Mouse (Mus musculus): Measurements from ENCODE around the gene Msh2. TPM values are rescaled to one million over a fixed set of nuclear protein-coding genes. Genes with fewer than 3 reads are reported as not detected.

Msh2 gene
- total and polyA plus RNA-seq, 2 experiments from 2014 or later: 24.5 to 45.3 TPM

DNA sequence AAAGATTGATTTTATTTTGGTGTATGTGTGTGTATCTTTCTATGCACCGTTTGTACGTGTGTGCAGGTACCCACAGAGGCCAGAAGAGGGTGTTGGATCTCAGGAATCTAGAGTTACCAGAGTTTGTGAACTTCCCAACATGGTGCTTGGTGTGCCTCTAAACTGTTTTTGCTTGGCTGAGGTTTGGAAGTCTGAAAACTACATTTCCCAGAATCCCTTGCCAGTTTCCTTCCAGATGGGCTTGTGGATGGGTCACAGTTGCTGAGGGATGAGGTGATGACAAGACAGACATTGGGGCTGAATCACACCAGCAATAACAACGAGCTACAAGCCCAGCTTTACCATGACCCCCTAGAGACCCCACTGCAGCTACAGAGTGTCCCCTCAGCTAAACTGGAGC lies 65.0 kb downstream of the Msh2 start:
- Histone ChIP-seq H3K9me3 (ENCODE audit: low read length) (no peaks in the 10 kb centered on the region), H3K4me2 (ENCODE audit: low read depth, low read length) (no peak overlapping the region), H3K36me3 (ENCODE audit: insufficient read depth, low read length) (no peaks in the 10 kb centered on the region), H3K4me1 (ENCODE audit: insufficient read depth, low read length) (no peaks in the 10 kb centered on the region), H3K27me3 (ENCODE audit: insufficient read depth, low read length) (no peaks in the 10 kb centered on the region), H3K9ac (replicated peaks; ENCODE audit: low read length) (no peak overlapping the region), H3K4me3 (ENCODE audit: low read length) (no peak overlapping the region), H3K27ac (no peak overlapping the region)
- ATAC-seq: no peak
- no peak for DNase-seq (ENCODE audit: low spot score)
- TF ChIP-seq CTCF (IDR thresholded peaks at IDR 0.05; ENCODE audit: low read depth): no peak
- WGBS: 82% methylated on average over 3 of the region's 3 CpGs

DNA sequence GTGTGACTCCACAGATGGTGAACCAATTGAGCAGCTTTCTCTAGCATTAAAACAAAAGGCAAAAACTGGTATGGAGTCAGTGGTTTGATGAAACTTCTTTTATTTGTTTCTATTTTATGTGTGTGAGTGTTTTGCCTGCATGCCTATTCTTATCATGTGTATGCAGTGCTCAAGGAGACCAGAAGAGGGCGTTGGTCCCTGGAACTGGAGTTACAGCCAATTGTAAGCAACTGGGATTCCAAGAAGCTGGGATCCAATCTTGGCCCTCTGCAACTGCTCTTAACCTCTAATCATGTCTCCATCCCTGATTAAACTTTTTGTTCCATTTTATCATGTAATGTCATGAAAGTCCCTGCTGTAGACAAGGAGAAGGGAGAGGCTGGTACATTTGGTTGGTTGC lies 67.7 kb downstream of the Msh2 start:
- H3K4me1 ChIP-seq (ENCODE audit: insufficient read depth, low read length): no peaks in the 10 kb centered on the region
- no peak for DNase-seq (ENCODE audit: low spot score)
- H3K4me3 ChIP-seq (ENCODE audit: low read length): no peak overlapping the region
- WGBS: 46% methylated on average over 1 of the region's 1 CpGs
- H3K9ac ChIP-seq (replicated peaks; ENCODE audit: low read length): no peak overlapping the region
- no peaks in the 10 kb centered on the region for H3K9me3 ChIP-seq (ENCODE audit: low read length)
- no peaks in the 10 kb centered on the region for H3K36me3 ChIP-seq (ENCODE audit: insufficient read depth, low read length)
- TF ChIP-seq CTCF (IDR thresholded peaks at IDR 0.05; ENCODE audit: low read depth): no peak
- no peak overlapping the region for H3K27ac ChIP-seq
- no peaks in the 10 kb centered on the region for H3K27me3 ChIP-seq (ENCODE audit: insufficient read depth, low read length)
- no peak for ATAC-seq
- H3K4me2 ChIP-seq (ENCODE audit: low read depth, low read length): no peak overlapping the region

DNA sequence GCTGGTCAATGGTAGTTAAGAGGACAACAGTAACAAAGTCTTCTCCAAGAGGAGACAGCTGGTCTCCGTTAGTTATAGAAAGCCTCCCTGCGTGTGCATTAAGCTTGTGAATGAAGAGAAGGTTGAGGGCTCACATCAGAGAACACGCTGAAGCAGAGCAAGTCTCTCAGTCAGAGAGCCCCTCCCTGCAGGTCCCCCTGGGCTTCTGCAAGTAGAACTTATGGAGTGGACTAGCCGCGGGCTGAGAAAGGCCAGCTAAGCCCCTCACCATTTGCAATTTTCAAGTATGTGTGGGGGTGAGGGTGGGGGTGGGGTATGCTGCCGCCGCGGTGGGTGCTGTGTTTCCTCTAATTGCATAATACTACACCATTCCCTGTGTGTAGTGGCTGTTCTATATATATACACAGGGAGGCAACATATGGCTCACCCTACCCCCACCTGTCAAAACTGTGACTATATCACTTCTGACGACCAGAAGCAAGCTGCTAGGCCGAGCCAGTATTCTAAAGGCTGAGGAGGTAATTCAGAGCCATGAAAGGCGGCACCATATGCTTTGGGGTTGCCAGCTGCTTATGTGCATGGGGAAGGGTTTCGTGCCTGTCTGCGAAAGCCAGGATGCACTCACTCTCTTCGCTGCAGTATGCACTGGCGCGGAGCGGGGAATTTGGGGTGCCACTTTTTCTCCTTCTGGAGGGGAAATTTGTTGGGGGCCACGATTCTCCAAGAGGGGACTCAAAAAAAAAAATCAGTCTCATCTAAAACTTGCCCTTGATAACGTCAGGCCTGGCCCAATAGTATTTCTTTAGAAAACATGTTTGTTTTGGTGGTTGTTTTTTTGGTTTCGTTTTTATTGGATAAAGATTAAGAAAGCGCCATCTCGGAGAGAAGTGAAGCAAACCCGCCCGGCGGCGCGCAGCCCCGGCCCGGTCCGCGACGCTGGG lies 73.1 kb downstream of the Msh2 start:
- no peaks in the 10 kb centered on the region for H3K27me3 ChIP-seq (ENCODE audit: insufficient read depth, low read length)
- H3K9ac ChIP-seq (replicated peaks; ENCODE audit: low read length): peak overlapping the region; percentile 54
- peak overlapping the region; percentile 49 for H3K4me3 ChIP-seq (ENCODE audit: low read length)
- no peaks in the 10 kb centered on the region for H3K36me3 ChIP-seq (ENCODE audit: insufficient read depth, low read length)
- 0 out of 2 replicates have a peak, but pooled peaks cover 4% of the 10 kb centered on the region for H3K4me1 ChIP-seq (ENCODE audit: insufficient read depth, low read length)
- peak overlapping the region; percentile 82 for H3K27ac ChIP-seq
- 11% methylated on average over 32 of the region's 32 CpGs for WGBS
- DNase-seq (ENCODE audit: low spot score) (peak; percentile 72), ATAC-seq (peak; percentile 78)
- TF ChIP-seq CTCF (IDR thresholded peaks at IDR 0.05; ENCODE audit: low read depth): no peak
- no peaks in the 10 kb centered on the region for H3K9me3 ChIP-seq (ENCODE audit: low read length)
- peak overlapping the region; percentile 84 for H3K4me2 ChIP-seq (ENCODE audit: low read depth, low read length)

DNA sequence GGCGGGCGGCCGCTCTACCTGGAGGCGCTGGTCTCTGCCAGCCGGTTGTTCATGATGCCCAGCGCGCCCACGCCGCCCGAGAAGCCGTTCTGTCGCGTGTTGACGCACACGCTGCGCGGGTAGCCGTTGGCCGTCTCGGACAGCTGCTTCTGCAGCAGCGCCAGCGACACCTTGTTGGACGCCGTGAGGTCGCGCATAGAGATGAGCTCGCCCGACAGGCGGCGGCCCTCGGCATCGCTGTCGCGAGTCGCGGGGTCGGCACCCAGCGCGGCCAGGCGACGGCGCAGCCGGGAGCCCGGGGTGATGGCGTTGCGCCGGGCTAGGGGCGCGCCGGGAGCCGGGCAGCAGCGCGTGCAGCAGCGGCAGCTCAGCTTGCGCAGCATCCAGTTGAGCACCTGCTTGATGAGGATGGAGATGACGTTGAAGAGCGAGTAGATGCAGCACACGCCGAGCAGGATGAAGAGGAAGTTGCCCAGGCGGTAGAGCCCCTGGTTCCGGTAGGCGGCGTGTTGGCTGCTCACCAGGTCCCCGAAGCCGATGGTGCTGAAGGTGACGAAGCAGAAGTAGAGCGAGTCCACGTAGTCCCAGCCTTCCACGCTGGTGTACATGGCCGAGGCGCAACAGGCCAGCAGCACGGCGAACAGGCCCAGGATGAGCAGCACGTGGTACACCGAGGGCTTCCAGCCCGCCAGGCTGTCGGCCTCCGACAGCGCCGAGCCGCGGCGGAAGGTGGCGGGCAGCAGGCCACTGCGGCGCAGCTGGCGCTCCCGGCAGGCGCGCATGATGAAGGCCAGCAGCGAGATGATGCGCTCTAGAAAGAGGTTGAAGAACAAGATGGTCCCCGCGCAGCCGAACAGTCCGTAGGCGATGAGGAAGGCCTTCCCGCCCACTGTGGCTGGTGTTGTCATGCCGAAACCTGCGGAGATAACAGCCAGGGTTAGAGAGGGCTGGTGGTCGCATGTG lies 74.1 kb downstream of the Msh2 start:
- peak; percentile 48 for TF ChIP-seq CTCF (IDR thresholded peaks at IDR 0.05; ENCODE audit: low read depth)
- DNase-seq (ENCODE audit: low spot score) (peak; percentile 78), ATAC-seq (peak; percentile 84)
- H3K4me2 ChIP-seq (ENCODE audit: low read depth, low read length): peak overlapping the region; percentile 84
- peak overlapping the region; percentile 54 for H3K9ac ChIP-seq (replicated peaks; ENCODE audit: low read length)
- peak overlapping the region; percentile 49 for H3K4me3 ChIP-seq (ENCODE audit: low read length)
- H3K9me3 ChIP-seq (ENCODE audit: low read length): no peaks in the 10 kb centered on the region
- no peaks in the 10 kb centered on the region for H3K36me3 ChIP-seq (ENCODE audit: insufficient read depth, low read length)
- H3K4me1 ChIP-seq (ENCODE audit: insufficient read depth, low read length): 0 out of 2 replicates have a peak, but pooled peaks cover 4% of the 10 kb centered on the region
- 3% methylated on average over 101 of the region's 101 CpGs for WGBS
- no peaks in the 10 kb centered on the region for H3K27me3 ChIP-seq (ENCODE audit: insufficient read depth, low read length)
- peak overlapping the region; percentile 82 for H3K27ac ChIP-seq

DNA sequence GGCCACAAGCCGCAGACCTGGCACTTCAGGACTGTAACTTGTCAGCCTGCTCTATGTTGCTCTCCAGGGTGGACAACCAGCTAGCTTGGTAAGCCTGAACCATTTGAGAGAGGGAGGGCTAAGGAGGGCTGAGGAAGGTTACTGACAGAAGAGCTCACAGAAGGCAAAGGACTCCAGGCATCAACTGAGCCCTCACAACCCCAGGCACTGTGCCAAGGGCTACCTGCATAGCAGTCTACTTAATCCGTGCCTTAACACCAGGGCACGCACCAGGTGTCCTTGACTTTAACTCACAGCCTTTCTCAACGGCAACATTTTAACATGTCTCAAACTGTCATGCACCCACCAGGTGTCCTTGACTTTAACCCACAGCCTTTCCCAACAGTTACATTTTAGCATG lies 88.2 kb downstream of the Msh2 start:
- no peak for TF ChIP-seq CTCF (IDR thresholded peaks at IDR 0.05; ENCODE audit: low read depth)
- H3K27me3 ChIP-seq (ENCODE audit: insufficient read depth, low read length): no peaks in the 10 kb centered on the region
- H3K4me2 ChIP-seq (ENCODE audit: low read depth, low read length): no peak overlapping the region
- no peak overlapping the region for H3K27ac ChIP-seq
- H3K9ac ChIP-seq (replicated peaks; ENCODE audit: low read length): no peak overlapping the region
- no peak overlapping the region for H3K4me3 ChIP-seq (ENCODE audit: low read length)
- 85% methylated on average over 4 of the region's 4 CpGs for WGBS
- H3K4me1 ChIP-seq (ENCODE audit: insufficient read depth, low read length): no peaks in the 10 kb centered on the region
- H3K9me3 ChIP-seq (ENCODE audit: low read length): no peaks in the 10 kb centered on the region
- DNase-seq (ENCODE audit: low spot score) (no peak), ATAC-seq (no peak)
- H3K36me3 ChIP-seq (ENCODE audit: insufficient read depth, low read length): no peaks in the 10 kb centered on the region

DNA sequence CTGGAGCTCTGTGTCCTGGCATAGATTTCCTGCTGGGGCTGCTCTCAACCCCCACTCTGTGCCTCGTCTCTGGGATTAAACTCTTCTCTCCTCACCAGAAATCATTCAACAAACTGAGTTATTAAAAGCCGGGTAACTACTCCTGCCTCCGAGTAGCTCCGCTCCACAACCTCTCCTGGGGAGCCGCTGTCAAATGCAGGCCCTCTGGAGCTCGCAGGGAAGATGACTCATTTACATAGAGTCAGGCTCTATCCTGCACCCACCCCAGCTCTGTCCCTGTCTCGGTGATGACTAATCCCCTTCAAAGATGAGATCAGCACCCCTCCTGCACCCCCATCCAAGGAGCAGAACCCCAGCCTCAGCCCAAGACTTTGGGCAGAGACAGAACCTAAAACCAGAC lies 91.0 kb downstream of the Msh2 start:
- Histone ChIP-seq H3K27ac (no peak overlapping the region), H3K4me1 (ENCODE audit: insufficient read depth, low read length) (no peaks in the 10 kb centered on the region), H3K9ac (replicated peaks; ENCODE audit: low read length) (no peak overlapping the region), H3K36me3 (ENCODE audit: insufficient read depth, low read length) (no peaks in the 10 kb centered on the region), H3K4me3 (ENCODE audit: low read length) (no peak overlapping the region), H3K9me3 (ENCODE audit: low read length) (no peaks in the 10 kb centered on the region), H3K27me3 (ENCODE audit: insufficient read depth, low read length) (no peaks in the 10 kb centered on the region), H3K4me2 (ENCODE audit: low read depth, low read length) (no peak overlapping the region)
- no peak for TF ChIP-seq CTCF (IDR thresholded peaks at IDR 0.05; ENCODE audit: low read depth)
- 46% methylated on average over 7 of the region's 7 CpGs for WGBS
- DNase-seq (ENCODE audit: low spot score) (no peak), ATAC-seq (no peak)
